Mouse (Mus musculus) E14TG2a.4 (cell line): ENCODE results near the gene Arih2.

Experiments
- CTCF ChIP-seq: conservative IDR thresholded peaks from 2 replicates; pipeline ENCODE4 v1.5.1; 2014; ENCODE audit warnings: low read length
- POU5F1 ChIP-seq: IDR thresholded peaks from 2 replicates; pipeline ENCODE4 v1.6.1; 2014; ENCODE audit warnings: low read length, borderline replicate concordance

DNA sequence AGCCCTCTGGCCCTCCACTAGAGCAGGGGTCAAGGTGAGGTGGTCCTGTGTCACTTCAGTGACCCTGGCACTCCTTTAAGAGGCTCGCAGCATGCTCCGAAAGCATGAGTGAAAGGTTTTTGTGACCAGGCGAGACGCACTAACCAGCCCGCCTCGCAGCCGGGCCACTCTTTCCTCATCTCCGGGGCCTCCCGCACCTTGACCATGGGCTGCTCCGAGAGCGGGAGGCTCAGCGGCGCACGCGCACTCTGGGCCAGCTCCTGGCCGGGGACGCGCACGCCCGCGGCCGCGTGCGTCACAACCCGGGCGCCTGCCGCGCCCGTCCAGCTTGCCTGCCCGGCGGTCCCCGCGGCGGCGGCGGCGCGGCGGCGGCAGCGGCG, 42.6 kb upstream of the Arih2 start:
- TF ChIP-seq CTCF (no peak), POU5F1 (no peak)
